ENCODE assay signal across 9 mouse cellular contexts in genomic region chr10:119100511-119100910, GRCm38 (mm10).
DNase-seq lines count a peak whose midpoint lies in the region; ATAC-seq and TF ChIP-seq lines count a peak whose summit lies in the region.
"Had no signal": no experiment of that assay in that cellular context is flagged by ENCODE, and none has a peak within 500 bp of the region (broad histone marks: within the 10 kb centered on the region; RNA-seq: fewer than 3 reads in every experiment).

No protein-coding gene starts in this region.

- peaks cover 5% of the 10 kb centered on the region; the same call in 1 of the 2 replicates for H3K4me1 ChIP-seq in stomach, embryonic 16.5 days (ENCODE audit: control insufficient read depth, insufficient read depth, low read length)

- WGBS in stomach, embryonic 16.5 days = 32% methylated on average over 7 of the region's 7 CpGs

- H3K9me3 ChIP-seq in stomach, embryonic 16.5 days (replicated peaks; ENCODE audit: control insufficient read depth, low read length) = no peaks in the 10 kb centered on the region

- peak; percentile 72 to 78 for ATAC-seq in hematopoietic stem cell, adult 5-6 weeks (replicated peaks in 1 of 2; ENCODE audit: insufficient read depth in 1 of 2, low FRiP score in 2 of 2, low TSS enrichment in 1 of 2, low read depth in 1 of 2, poor library complexity in 2 of 2, severe bottlenecking in 2 of 2)
- ATAC-seq in stomach, embryonic 16.5 days (ENCODE audit: insufficient read depth, low FRiP score) = peak; percentile 29; the same call in 1 of the 2 replicates

- no peaks in the 10 kb centered on the region for H3K27me3 ChIP-seq in stomach, embryonic 16.5 days (ENCODE audit: control insufficient read depth, insufficient read depth, low read length)

- H3K36me3 ChIP-seq in stomach, embryonic 16.5 days (ENCODE audit: control insufficient read depth, insufficient read depth, low read length) = no peaks in the 10 kb centered on the region

- no peak overlapping the region for H3K4me2 ChIP-seq in stomach, embryonic 16.5 days (ENCODE audit: low read depth, low read length)

- H3K4me3 ChIP-seq in gastrocnemius, adult 2 months = no peak overlapping the region
- H3K4me3 ChIP-seq in stomach, embryonic 16.5 days (replicated peaks; ENCODE audit: low read length) = no peak overlapping the region

- TF ChIP-seq CTCF in gastrocnemius, adult 2 months (IDR thresholded peaks at IDR 0.05) = peak; percentile 37; the same call in 1 of the 2 replicates

- no peak overlapping the region for H3K9ac ChIP-seq in stomach, embryonic 16.5 days (ENCODE audit: low read length)

- H3K27ac ChIP-seq in gastrocnemius, adult 2 months = peak overlapping the region; percentile 72
- no peak overlapping the region for H3K27ac ChIP-seq in stomach, embryonic 16.5 days (ENCODE audit: low read length)

- intact Hi-C loops in gastrocnemius, adult 2 months (cut with DNase I) = loop anchor here (5.0 kb wide), 1 partner anchor 67 kb away; no protein-coding TSS in a partner anchor

- peak; percentile 59 for DNase-seq in gastrocnemius, adult 2 months
- no peak for DNase-seq in gastrocnemius, postnatal 10 days
- DNase-seq in lung, postnatal 36 days = peak; percentile 22
- DNase-seq in lung, postnatal 14 days = no peak
- DNase-seq in thymus, postnatal 4 days = no peak
- DNase-seq in right cerebral cortex, postnatal 36 days (ENCODE audit: low spot score in 2 of 2) = no peak
- DNase-seq: gastrocnemius, postnatal 36 days had no signal

Comparison
In these comparisons a context has a peak if more than half of its experiments do, and no peak if none do; other contexts are left out.
1. DNase-seq: peak in gastrocnemius, adult 2 months (single experiment) and lung, postnatal 36 days (single experiment); none in gastrocnemius, postnatal 10 days (single experiment), lung, postnatal 14 days (single experiment), thymus, postnatal 4 days (single experiment) and right cerebral cortex, postnatal 36 days (0 of 2).